Mouse (Mus musculus): ENCODE results near the gene Rapgef3. TPM values are rescaled to one million over a fixed set of nuclear protein-coding genes. Genes with fewer than 3 reads are reported as not detected.
A peak's percentile ranks its signal among the peaks of the same experiment; 100 is the strongest.

The Rapgef3 gene
- polyA plus RNA-seq, 1 experiment from 2014 or later: 18.7 TPM

- WGBS: 91% methylated on average over 4 of the region's 4 CpGs
- H3K9me3 ChIP-seq (ENCODE audit: low read length): no peaks in the 10 kb centered on the region
- no peak overlapping the region for H3K4me2 ChIP-seq (replicated peaks; ENCODE audit: low read depth, low read length)
- H3K4me3 ChIP-seq (ENCODE audit: low read depth, low read length): no peak overlapping the region
- H3K4me1 ChIP-seq (ENCODE audit: insufficient read depth, low read depth, low read length): 0 out of 2 replicates have a peak, but pooled peaks cover 3% of the 10 kb centered on the region
- TF ChIP-seq EP300 (IDR thresholded peaks at IDR 0.05) (no peak), CTCF (IDR thresholded peaks at IDR 0.05) (no peak)
- no peaks in the 10 kb centered on the region for H3K36me3 ChIP-seq (ENCODE audit: insufficient read depth, low read length)
- ATAC-seq (no peak), DNase-seq (ENCODE audit: low spot score) (no peak)
- no peak overlapping the region for H3K27ac ChIP-seq (ENCODE audit: low read length)
- H3K9ac ChIP-seq (replicated peaks; ENCODE audit: low read depth): no peak overlapping the region
- no peaks in the 10 kb centered on the region for H3K27me3 ChIP-seq (replicated peaks; ENCODE audit: insufficient read depth, low read length)
Observed at GRCm38 (mm10) chr15:97748964-97749363, 18.8 kb downstream of the Rapgef3 start.

GRCm38 (mm10) chr15:97748309-97748708, 19.5 kb downstream of the Rapgef3 start:
- Histone ChIP-seq H3K4me2 (replicated peaks; ENCODE audit: low read depth, low read length) (no peak overlapping the region), H3K4me1 (ENCODE audit: insufficient read depth, low read depth, low read length) (0 out of 2 replicates have a peak, but pooled peaks cover 3% of the 10 kb centered on the region), H3K27ac (ENCODE audit: low read length) (no peak overlapping the region), H3K9me3 (ENCODE audit: low read length) (no peaks in the 10 kb centered on the region), H3K27me3 (replicated peaks; ENCODE audit: insufficient read depth, low read length) (no peaks in the 10 kb centered on the region), H3K4me3 (ENCODE audit: low read depth, low read length) (no peak overlapping the region), H3K36me3 (ENCODE audit: insufficient read depth, low read length) (no peaks in the 10 kb centered on the region), H3K9ac (replicated peaks; ENCODE audit: low read depth) (no peak overlapping the region)
- 64% methylated on average over 10 of the region's 10 CpGs for WGBS
- DNase-seq (ENCODE audit: low spot score) (no peak), ATAC-seq (no peak)
- TF ChIP-seq EP300 (IDR thresholded peaks at IDR 0.05) (no peak), CTCF (IDR thresholded peaks at IDR 0.05) (no peak)

GRCm38 (mm10) chr15:97747486-97747885, 20.3 kb downstream of the Rapgef3 start:
- H3K27me3 ChIP-seq (replicated peaks; ENCODE audit: insufficient read depth, low read length): no peaks in the 10 kb centered on the region
- 0 out of 2 replicates have a peak, but pooled peaks cover 3% of the 10 kb centered on the region for H3K4me1 ChIP-seq (ENCODE audit: insufficient read depth, low read depth, low read length)
- no peak for TF ChIP-seq CTCF (IDR thresholded peaks at IDR 0.05)
- no peak for TF ChIP-seq EP300 (IDR thresholded peaks at IDR 0.05)
- H3K4me2 ChIP-seq (replicated peaks; ENCODE audit: low read depth, low read length): no peak overlapping the region
- no peak for ATAC-seq
- H3K4me3 ChIP-seq (ENCODE audit: low read depth, low read length): no peak overlapping the region
- WGBS: 78% methylated on average over 4 of the region's 4 CpGs
- no peak overlapping the region for H3K9ac ChIP-seq (replicated peaks; ENCODE audit: low read depth)
- no peak for DNase-seq (ENCODE audit: low spot score)
- no peaks in the 10 kb centered on the region for H3K36me3 ChIP-seq (ENCODE audit: insufficient read depth, low read length)
- H3K27ac ChIP-seq (ENCODE audit: low read length): no peak overlapping the region
- no peaks in the 10 kb centered on the region for H3K9me3 ChIP-seq (ENCODE audit: low read length)

- no peak for TF ChIP-seq CTCF (IDR thresholded peaks at IDR 0.05)
- TF ChIP-seq EP300 (IDR thresholded peaks at IDR 0.05): no peak
- 86% methylated on average over 24 of the region's 24 CpGs for WGBS
- Histone ChIP-seq H3K4me2 (replicated peaks; ENCODE audit: low read depth, low read length) (no peak overlapping the region), H3K36me3 (ENCODE audit: insufficient read depth, low read length) (no peaks in the 10 kb centered on the region), H3K27ac (ENCODE audit: low read length) (no peak overlapping the region), H3K4me1 (ENCODE audit: insufficient read depth, low read depth, low read length) (0 out of 2 replicates have a peak, but pooled peaks cover 3% of the 10 kb centered on the region), H3K27me3 (replicated peaks; ENCODE audit: insufficient read depth, low read length) (no peaks in the 10 kb centered on the region), H3K9me3 (ENCODE audit: low read length) (no peaks in the 10 kb centered on the region), H3K4me3 (ENCODE audit: low read depth, low read length) (no peak overlapping the region), H3K9ac (replicated peaks; ENCODE audit: low read depth) (no peak overlapping the region)
- DNase-seq (ENCODE audit: low spot score): no peak
- no peak for ATAC-seq
Observed at GRCm38 (mm10) chr15:97746748-97747147, 21.0 kb downstream of the Rapgef3 start.

GRCm38 (mm10) chr15:97746278-97746677, 21.5 kb downstream of the Rapgef3 start:
- 76% methylated on average over 10 of the region's 10 CpGs for WGBS
- ATAC-seq: no peak
- H3K4me1 ChIP-seq (ENCODE audit: insufficient read depth, low read depth, low read length): 0 out of 2 replicates have a peak, but pooled peaks cover 3% of the 10 kb centered on the region

GRCm38 (mm10) chr15:97745331-97745730, 22.4 kb downstream of the Rapgef3 start:
- Histone ChIP-seq H3K36me3 (ENCODE audit: insufficient read depth, low read length) (no peaks in the 10 kb centered on the region), H3K9ac (replicated peaks; ENCODE audit: low read depth) (no peak overlapping the region), H3K4me3 (ENCODE audit: low read depth, low read length) (no peak overlapping the region), H3K4me2 (replicated peaks; ENCODE audit: low read depth, low read length) (no peak overlapping the region), H3K27me3 (replicated peaks; ENCODE audit: insufficient read depth, low read length) (no peaks in the 10 kb centered on the region), H3K4me1 (ENCODE audit: insufficient read depth, low read depth, low read length) (no peaks in the 10 kb centered on the region), H3K27ac (ENCODE audit: low read length) (no peak overlapping the region), H3K9me3 (ENCODE audit: low read length) (no peaks in the 10 kb centered on the region)
- ATAC-seq (peak; percentile 22; the same call in 1 of the 2 replicates), DNase-seq (ENCODE audit: low spot score) (no peak)
- TF ChIP-seq CTCF (IDR thresholded peaks at IDR 0.05) (no peak), EP300 (IDR thresholded peaks at IDR 0.05) (no peak)
- WGBS: 50% methylated on average over 10 of the region's 10 CpGs

More at GRCm38 (mm10) chr15:97746278-97746677, 21.5 kb downstream of the Rapgef3 start:
- no peak overlapping the region for H3K9ac ChIP-seq (replicated peaks; ENCODE audit: low read depth)
- TF ChIP-seq CTCF (IDR thresholded peaks at IDR 0.05) (no peak), EP300 (IDR thresholded peaks at IDR 0.05) (no peak)
- no peak overlapping the region for H3K4me2 ChIP-seq (replicated peaks; ENCODE audit: low read depth, low read length)
- H3K27me3 ChIP-seq (replicated peaks; ENCODE audit: insufficient read depth, low read length): no peaks in the 10 kb centered on the region
- no peaks in the 10 kb centered on the region for H3K36me3 ChIP-seq (ENCODE audit: insufficient read depth, low read length)
- DNase-seq (ENCODE audit: low spot score): no peak
- H3K27ac ChIP-seq (ENCODE audit: low read length): no peak overlapping the region
- no peaks in the 10 kb centered on the region for H3K9me3 ChIP-seq (ENCODE audit: low read length)
- H3K4me3 ChIP-seq (ENCODE audit: low read depth, low read length): no peak overlapping the region

- no peak overlapping the region for H3K4me3 ChIP-seq (ENCODE audit: low read depth, low read length)
Observed at GRCm38 (mm10) chr15:97744930-97745329, 22.8 kb downstream of the Rapgef3 start.

More at GRCm38 (mm10) chr15:97744930-97745329, 22.8 kb downstream of the Rapgef3 start:
- DNase-seq (ENCODE audit: low spot score) (peak; percentile 55), ATAC-seq (peak; percentile 20; the same call in 1 of the 2 replicates)
- Histone ChIP-seq H3K9ac (replicated peaks; ENCODE audit: low read depth) (no peak overlapping the region), H3K4me1 (ENCODE audit: insufficient read depth, low read depth, low read length) (no peaks in the 10 kb centered on the region), H3K36me3 (ENCODE audit: insufficient read depth, low read length) (no peaks in the 10 kb centered on the region), H3K27ac (ENCODE audit: low read length) (no peak overlapping the region), H3K9me3 (ENCODE audit: low read length) (no peaks in the 10 kb centered on the region), H3K4me2 (replicated peaks; ENCODE audit: low read depth, low read length) (no peak overlapping the region), H3K27me3 (replicated peaks; ENCODE audit: insufficient read depth, low read length) (no peaks in the 10 kb centered on the region)
- TF ChIP-seq EP300 (IDR thresholded peaks at IDR 0.05): no peak
- WGBS: 75% methylated on average over 10 of the region's 10 CpGs

Data from lung, postnatal 0 days (tissue).